Mouse (Mus musculus) hindbrain, embryonic 15.5 days (tissue): ENCODE data around the gene Zfp652. TPM values are rescaled to one million over a fixed set of nuclear protein-coding genes. Genes with fewer than 3 reads are reported as not detected.
A peak's percentile ranks its signal among the peaks of the same experiment; 100 is the strongest.

Experiments used
- ATAC-seq: fragments of 200-750 bp; cut with Nextera tagmentation; 2 replicates; pipeline ENCODE4 v1.8.0; 2017; ENCODE audit warnings: low read depth, moderate number of reproducible peaks, moderate TSS enrichment; ENCODE audit not compliant: low FRiP score
- H3K27ac ChIP-seq: fragments of 300-500 bp; sonication (generic); replicated peaks from 2 replicates; pipeline ENCODE4 v1.5.1; 2015; ENCODE audit warnings: mild to moderate bottlenecking, inconsistent platforms
- H3K27me3 ChIP-seq: fragments of 300-500 bp; sonication (generic); 2 replicates; pipeline ENCODE4 v1.6.1; 2015; ENCODE audit warnings: control low read depth, inconsistent platforms
- H3K36me3 ChIP-seq: fragments of 300-500 bp; sonication (generic); 2 replicates; pipeline ENCODE4 v1.6.1; 2015; ENCODE audit warnings: control low read depth, inconsistent platforms
- H3K4me1 ChIP-seq: fragments of 300-500 bp; sonication (generic); replicated peaks from 2 replicates; pipeline ENCODE4 v1.6.1; 2015; ENCODE audit warnings: control low read depth, inconsistent platforms
- H3K4me2 ChIP-seq: fragments of 300-500 bp; sonication (generic); 2 replicates; pipeline ENCODE4 v1.6.1; 2015; ENCODE audit warnings: moderate library complexity, mild to moderate bottlenecking, inconsistent platforms
- H3K4me3 ChIP-seq: fragments of 300-500 bp; sonication (generic); 2 replicates; pipeline ENCODE4 v1.5.1; 2015; ENCODE audit warnings: mild to moderate bottlenecking, inconsistent platforms
- H3K9ac ChIP-seq: fragments of 300-500 bp; sonication (generic); 2 replicates; pipeline ENCODE4 v1.6.1; 2015; ENCODE audit warnings: inconsistent platforms
- H3K9me3 ChIP-seq: fragments of 300-500 bp; sonication (generic); 2 replicates; pipeline ENCODE4 v1.6.1; 2016; ENCODE audit warnings: control low read depth, inconsistent platforms
- WGBS: fragments of 180-500 bp; shearing (Covaris S2); methylation state at CpG from one replicate; pipeline ENCODE4 v1.1.7; 2015; 5-methylcytosine and 5-hydroxymethylcytosine counted together
- polyA plus RNA-seq: library from polyadenylated mRNA; unstranded; fragments of >200 nt; fragmentation: Nextera tagmentation; extraction: Ambion mirVana; gene quantifications from 2 replicates; pipeline ENCODE4 v1.2.1, GENCODE M21; 2015

The Zfp652 gene
- polyA plus RNA-seq, 1 experiment from 2014 or later: 26.1 TPM

GRCm38 (mm10) chr11:95688515-95688914 lies 24.0 kb upstream of the Zfp652 start:
- 75% methylated on average over 6 of the region's 6 CpGs for WGBS
- Histone ChIP-seq H3K9me3 (no peaks in the 10 kb centered on the region), H3K4me3 (no peak overlapping the region), H3K36me3 (no peaks in the 10 kb centered on the region), H3K27me3 (no peaks in the 10 kb centered on the region), H3K27ac (no peak overlapping the region), H3K4me2 (no peak overlapping the region), H3K9ac (no peak overlapping the region), H3K4me1 (no peaks in the 10 kb centered on the region)
- no peak for ATAC-seq

DNA sequence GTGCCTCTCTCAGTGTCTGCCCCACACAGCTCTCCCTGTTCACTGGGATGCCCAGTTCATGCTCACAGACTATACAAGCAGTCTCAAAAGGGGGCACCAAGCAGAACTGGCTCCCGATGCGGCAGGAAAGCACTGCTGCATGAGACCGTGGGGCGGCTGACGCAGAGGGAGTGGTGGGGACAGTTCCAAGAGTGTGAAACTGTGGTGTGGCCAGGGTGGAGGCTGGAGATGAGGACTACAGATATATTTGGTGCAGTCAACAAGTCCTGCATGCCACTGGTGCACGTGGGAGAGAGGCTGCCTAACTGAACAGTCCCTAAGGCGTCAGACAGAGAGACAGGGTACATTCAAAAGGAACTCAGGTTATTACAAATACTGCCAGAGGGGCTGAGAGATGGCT lies 23.5 kb upstream of the Zfp652 start:
- no peak overlapping the region for H3K4me3 ChIP-seq
- WGBS: 76% methylated on average over 7 of the region's 7 CpGs
- H3K27ac ChIP-seq: no peak overlapping the region
- H3K4me2 ChIP-seq: no peak overlapping the region
- no peak overlapping the region for H3K9ac ChIP-seq
- no peaks in the 10 kb centered on the region for H3K36me3 ChIP-seq
- no peaks in the 10 kb centered on the region for H3K27me3 ChIP-seq
- no peak for ATAC-seq
- H3K9me3 ChIP-seq: no peaks in the 10 kb centered on the region
- H3K4me1 ChIP-seq: no peaks in the 10 kb centered on the region

- H3K27me3 ChIP-seq: no peaks in the 10 kb centered on the region
- H3K4me1 ChIP-seq: no peaks in the 10 kb centered on the region
- no peaks in the 10 kb centered on the region for H3K36me3 ChIP-seq
- no peak overlapping the region for H3K27ac ChIP-seq
- H3K9ac ChIP-seq: no peak overlapping the region
- no peak overlapping the region for H3K4me3 ChIP-seq
- WGBS: 85% methylated on average over 3 of the region's 3 CpGs
- H3K9me3 ChIP-seq: no peaks in the 10 kb centered on the region
- H3K4me2 ChIP-seq: no peak overlapping the region
- ATAC-seq: no peak
Measured at GRCm38 (mm10) chr11:95689544-95689943, 22.9 kb upstream of the Zfp652 start.

- Histone ChIP-seq H3K4me3 (no peak overlapping the region), H3K27ac (no peak overlapping the region), H3K9ac (no peak overlapping the region), H3K36me3 (no peaks in the 10 kb centered on the region), H3K27me3 (no peaks in the 10 kb centered on the region), H3K9me3 (no peaks in the 10 kb centered on the region), H3K4me2 (no peak overlapping the region), H3K4me1 (no peaks in the 10 kb centered on the region)
- no peak for ATAC-seq
- 71% methylated on average over 5 of the region's 5 CpGs for WGBS
Measured at GRCm38 (mm10) chr11:95698541-95698940, 13.9 kb upstream of the Zfp652 start.

DNA sequence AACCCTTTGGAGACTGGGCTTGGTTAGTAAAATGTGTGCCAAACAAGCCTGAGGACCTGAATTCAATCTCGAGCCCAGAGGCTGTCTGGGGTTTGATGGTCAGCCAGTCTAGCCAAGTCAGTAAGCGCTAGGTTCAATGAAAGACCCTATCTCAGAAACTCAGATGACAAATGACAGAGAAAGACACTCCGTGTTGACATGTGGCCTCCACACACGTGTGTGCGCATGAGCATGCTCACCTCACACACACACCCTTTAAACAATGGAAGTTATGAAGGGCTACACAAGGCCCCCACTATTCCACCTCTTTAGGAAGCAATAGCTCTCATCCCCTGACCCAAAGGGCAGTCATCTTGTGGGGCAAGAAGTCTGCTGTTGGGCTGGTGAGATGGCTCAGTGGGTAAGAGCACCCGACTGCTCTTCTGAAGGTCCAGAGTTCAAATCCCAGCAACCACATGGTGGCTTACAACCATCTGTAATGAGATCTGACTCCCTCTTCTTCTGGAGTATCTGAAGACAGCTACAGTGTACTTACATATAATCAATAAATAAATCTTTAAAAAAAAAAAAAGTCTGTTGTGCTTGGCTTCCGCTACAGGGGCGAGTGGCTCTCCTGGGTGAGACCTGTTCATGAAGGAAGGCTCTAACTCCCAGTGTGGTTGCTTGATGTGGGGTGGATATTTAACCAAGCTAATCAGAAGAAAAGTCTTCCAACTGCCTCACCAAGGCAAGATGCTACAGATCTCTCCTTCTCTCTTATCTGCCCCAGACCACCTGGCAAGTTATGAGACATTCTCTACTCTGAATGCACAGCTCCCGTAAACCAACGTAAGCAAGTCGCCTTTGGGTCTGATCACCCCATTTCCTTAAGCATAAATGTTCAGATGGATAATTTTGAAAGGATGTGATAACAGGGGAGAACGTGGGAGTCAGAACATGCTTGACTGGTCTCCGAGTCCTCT lies 11.4 kb upstream of the Zfp652 start:
- H3K27me3 ChIP-seq: no peaks in the 10 kb centered on the region
- H3K4me1 ChIP-seq: no peaks in the 10 kb centered on the region
- H3K36me3 ChIP-seq: no peaks in the 10 kb centered on the region
- H3K9me3 ChIP-seq: no peaks in the 10 kb centered on the region
- 95% methylated on average over 13 of the region's 13 CpGs for WGBS
- no peak overlapping the region for H3K27ac ChIP-seq
- no peak overlapping the region for H3K4me2 ChIP-seq
- ATAC-seq: no peak
- no peak overlapping the region for H3K4me3 ChIP-seq
- H3K9ac ChIP-seq: no peak overlapping the region

- no peak overlapping the region for H3K4me2 ChIP-seq
- H3K4me3 ChIP-seq: no peak overlapping the region
- H3K27me3 ChIP-seq: no peaks in the 10 kb centered on the region
- 93% methylated on average over 12 of the region's 12 CpGs for WGBS
- H3K9ac ChIP-seq: no peak overlapping the region
- H3K36me3 ChIP-seq: no peaks in the 10 kb centered on the region
- no peaks in the 10 kb centered on the region for H3K4me1 ChIP-seq
- no peaks in the 10 kb centered on the region for H3K9me3 ChIP-seq
- ATAC-seq: no peak
- no peak overlapping the region for H3K27ac ChIP-seq
Measured at GRCm38 (mm10) chr11:95704032-95704969, 8.2 kb upstream of the Zfp652 start.

GRCm38 (mm10) chr11:95704970-95705330 lies 7.5 kb upstream of the Zfp652 start:
- Histone ChIP-seq H3K27ac (no peak overlapping the region), H3K4me3 (no peak overlapping the region), H3K9me3 (no peaks in the 10 kb centered on the region), H3K4me2 (no peak overlapping the region), H3K36me3 (no peaks in the 10 kb centered on the region), H3K9ac (no peak overlapping the region), H3K4me1 (no peaks in the 10 kb centered on the region), H3K27me3 (no peaks in the 10 kb centered on the region)
- 64% methylated on average over 4 of the region's 4 CpGs for WGBS
- no peak for ATAC-seq

GRCm38 (mm10) chr11:95709534-95710040 lies 2.9 kb upstream of the Zfp652 start:
- H3K4me1 ChIP-seq: peaks cover 13% of the 10 kb centered on the region
- no peak overlapping the region for H3K9ac ChIP-seq
- ATAC-seq: no peak
- WGBS: 91% methylated on average over 6 of the region's 6 CpGs
- H3K9me3 ChIP-seq: no peaks in the 10 kb centered on the region
- H3K4me2 ChIP-seq: no peak overlapping the region
- H3K4me3 ChIP-seq: no peak overlapping the region
- H3K36me3 ChIP-seq: no peaks in the 10 kb centered on the region
- H3K27me3 ChIP-seq: no peaks in the 10 kb centered on the region
- H3K27ac ChIP-seq: no peak overlapping the region

- WGBS: 80% methylated on average over 7 of the region's 7 CpGs
- no peaks in the 10 kb centered on the region for H3K9me3 ChIP-seq
- peaks cover 22% of the 10 kb centered on the region for H3K4me1 ChIP-seq
- no peak for ATAC-seq
- no peak overlapping the region for H3K9ac ChIP-seq
- no peak overlapping the region for H3K27ac ChIP-seq
- H3K4me3 ChIP-seq: no peak overlapping the region
- no peaks in the 10 kb centered on the region for H3K27me3 ChIP-seq
- H3K36me3 ChIP-seq: no peaks in the 10 kb centered on the region
- H3K4me2 ChIP-seq: no peak overlapping the region
Measured at GRCm38 (mm10) chr11:95710478-95710877, 2.0 kb upstream of the Zfp652 start.

- ATAC-seq: peak; percentile 47
- peaks cover 32% of the 10 kb centered on the region for H3K4me1 ChIP-seq
- H3K9ac ChIP-seq: peak overlapping the region; percentile 81
- peak overlapping the region; percentile 86 for H3K4me2 ChIP-seq
- peak overlapping the region; percentile 97 for H3K27ac ChIP-seq
- no peaks in the 10 kb centered on the region for H3K27me3 ChIP-seq
- H3K36me3 ChIP-seq: no peaks in the 10 kb centered on the region
- WGBS: 35% methylated on average over 12 of the region's 12 CpGs
- peak overlapping the region; percentile 80 for H3K4me3 ChIP-seq
- H3K9me3 ChIP-seq: no peaks in the 10 kb centered on the region
Measured at GRCm38 (mm10) chr11:95712085-95712562, 349 bp upstream of the Zfp652 start.

GRCm38 (mm10) chr11:95713225-95713810 lies 845 bp downstream of the Zfp652 start:
- no peaks in the 10 kb centered on the region for H3K36me3 ChIP-seq
- ATAC-seq: peak; percentile 75
- 1% methylated on average over 30 of the region's 49 CpGs for WGBS
- peak overlapping the region; percentile 80 for H3K4me3 ChIP-seq
- peak overlapping the region; percentile 97 for H3K27ac ChIP-seq
- H3K9ac ChIP-seq: peak overlapping the region; percentile 81
- H3K4me2 ChIP-seq: peak overlapping the region; percentile 86
- no peaks in the 10 kb centered on the region for H3K27me3 ChIP-seq
- H3K4me1 ChIP-seq: peaks cover 32% of the 10 kb centered on the region
- no peaks in the 10 kb centered on the region for H3K9me3 ChIP-seq
